Mouse (Mus musculus) macrophage (primary cell): ENCODE results near the gene Hist1h4i. TPM values are rescaled to one million over a fixed set of nuclear protein-coding genes. Genes with fewer than 3 reads are reported as not detected.
"Not testable (repeated sequence)": the region's sequence is repeated elsewhere in the genome, so short reads cannot be mapped to it uniquely, and the experiment has no call there.

ENCODE experiments used
- H3K27ac ChIP-seq: fragments of 350-480 bp; formaldehyde crosslinking; 2 replicates; pipeline ENCODE4 v1.9.0; 2021
- H3K36me3 ChIP-seq: fragments of 350-480 bp; formaldehyde crosslinking; 2 replicates; pipeline ENCODE4 v1.9.0; 2021; ENCODE audit errors: inconsistent target
- H3K4me3 ChIP-seq: fragments of 350-480 bp; formaldehyde crosslinking; 2 replicates; pipeline ENCODE4 v1.9.0; 2021; ENCODE audit errors: inconsistent target
- H3K79me2 ChIP-seq: fragments of 350-480 bp; formaldehyde crosslinking; 2 replicates; pipeline ENCODE4 v1.9.0; 2021; ENCODE audit errors: inconsistent target
- WGBS: methylation state at CpG from one replicate; pipeline ENCODE4 v1.1.7; 2026; ENCODE audit warnings: inconsistent platforms; ENCODE audit not compliant: missing documents; 5-methylcytosine and 5-hydroxymethylcytosine counted together
- polyA plus RNA-seq: library from polyadenylated mRNA; stranded (reverse); fragments of 250-400 nt; gene quantifications from 3 replicates; pipeline ENCODE4 v1.2.4, GENCODE M21; 2018; ENCODE audit warnings: inconsistent platforms
- total RNA-seq, 78 experiments: library from RNA; depleted of rRNA; stranded (reverse); fragments of 250-400 nt; gene quantifications; 1 replicate in 9 of 78; 2 replicates in 24 of 78; 3 replicates in 43 of 78; 4 replicates in 2 of 78; pipeline ENCODE4 v1.2.4; 2018; ENCODE audit warnings: inconsistent platforms in 56 of 78

The Hist1h4i gene
- total RNA-seq (2018; cell fraction: chromatin; rRNA removed): 100 to 1,000 TPM in 1 of 26 experiments, 10 to 100 TPM in 19, 1 to 10 TPM in 6; 6.1 to 101 (median 14.6) TPM
- 10 to 100 TPM in 19 of 26 experiments, 1 to 10 TPM in 7; 7.6 to 21.9 (median 12.5) TPM for total RNA-seq (2018; cell fraction: cytosol; rRNA removed)
- 100 to 1,000 TPM in 3 of 26 experiments, 10 to 100 TPM in 20, 1 to 10 TPM in 3; 5.4 to 144 (median 26.7) TPM for total RNA-seq (2018; cell fraction: nucleus; rRNA removed)
- polyA plus RNA-seq: 2.6 to 11.5 TPM (median 7.3 TPM) in 3 replicates

DNA sequence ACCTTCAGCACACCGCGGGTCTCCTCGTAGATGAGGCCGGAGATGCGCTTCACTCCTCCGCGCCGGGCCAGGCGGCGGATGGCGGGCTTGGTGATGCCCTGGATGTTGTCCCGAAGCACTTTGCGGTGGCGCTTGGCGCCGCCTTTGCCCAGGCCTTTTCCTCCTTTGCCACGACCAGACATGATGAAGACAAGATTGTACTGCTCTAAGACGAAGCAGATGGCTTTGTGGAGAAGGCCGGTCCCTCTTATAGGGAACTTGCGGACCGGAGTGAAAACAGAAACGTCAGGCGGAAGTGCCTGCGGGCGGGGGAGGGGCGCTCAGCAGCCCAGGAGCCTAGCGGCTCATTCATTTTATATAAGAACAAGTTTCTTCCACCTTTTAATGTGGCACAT lies at the start of gene Hist1h4i:
Gene Hist1h4i, minus strand, starts transcription at position 221 of the 395 bp plus-strand sequence.
- H3K79me2 ChIP-seq, H3K36me3 ChIP-seq: not testable (repeated sequence)
- Histone ChIP-seq H3K27ac (peak within 1 kb of the TSS; percentile 85), H3K4me3 (peak within 1 kb of the TSS; percentile 29)
- WGBS: 0% methylated on average over 19 of the region's 27 CpGs

DNA sequence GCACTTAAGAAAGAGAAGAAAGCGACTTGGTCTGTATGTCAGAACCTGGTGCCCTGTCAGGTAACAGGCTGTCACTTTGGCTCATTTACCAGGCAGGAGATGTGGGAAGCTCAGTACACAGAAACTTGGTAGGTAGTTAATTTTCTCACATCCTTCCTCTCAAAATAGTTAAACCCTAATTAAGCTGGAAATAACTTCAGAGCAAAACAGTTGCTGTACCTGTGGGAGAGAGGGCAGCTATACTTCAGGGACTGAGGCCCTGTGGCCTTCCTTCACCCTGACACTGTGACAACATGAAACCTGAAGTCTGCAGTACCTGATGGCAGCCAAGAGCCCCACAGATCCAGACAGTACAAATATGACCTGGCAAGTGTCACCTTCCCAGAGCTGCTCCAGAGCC lies 43.0 kb upstream of the Hist1h4i start, which contains the start of gene Vmn1r188:
Gene Vmn1r188, plus strand, starts transcription at position 301 of the 400 bp plus-strand sequence.
- 100% methylated on average over 1 of the region's 1 CpGs for WGBS
- not testable (repeated sequence) for H3K79me2 ChIP-seq, H3K4me3 ChIP-seq, H3K27ac ChIP-seq, H3K36me3 ChIP-seq

DNA sequence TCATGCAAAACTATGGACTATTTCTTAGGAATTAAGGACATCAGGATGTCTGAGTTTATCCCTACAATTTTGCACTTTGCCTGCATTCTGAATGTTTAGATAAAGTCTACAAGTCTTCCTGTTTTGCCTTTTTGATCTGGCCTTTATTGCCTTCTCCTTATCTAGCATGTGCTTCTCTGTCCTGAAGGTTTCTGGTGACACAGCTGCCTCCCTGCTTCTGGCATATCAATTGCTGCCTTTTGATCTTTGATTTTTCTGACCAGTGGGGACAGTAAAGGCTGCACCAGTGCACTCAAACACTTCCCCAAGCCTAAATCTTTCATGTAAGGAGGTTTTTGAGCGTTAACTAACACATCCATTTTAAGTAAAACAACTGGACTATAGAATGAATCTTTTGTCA lies 22.3 kb upstream of the Hist1h4i start:
- H3K36me3 ChIP-seq: no peaks in the 10 kb centered on the region
- no peaks in the 10 kb centered on the region for H3K79me2 ChIP-seq
- H3K4me3 ChIP-seq: no peak overlapping the region
- 42% methylated on average over 1 of the region's 1 CpGs for WGBS
- no peak overlapping the region for H3K27ac ChIP-seq

DNA sequence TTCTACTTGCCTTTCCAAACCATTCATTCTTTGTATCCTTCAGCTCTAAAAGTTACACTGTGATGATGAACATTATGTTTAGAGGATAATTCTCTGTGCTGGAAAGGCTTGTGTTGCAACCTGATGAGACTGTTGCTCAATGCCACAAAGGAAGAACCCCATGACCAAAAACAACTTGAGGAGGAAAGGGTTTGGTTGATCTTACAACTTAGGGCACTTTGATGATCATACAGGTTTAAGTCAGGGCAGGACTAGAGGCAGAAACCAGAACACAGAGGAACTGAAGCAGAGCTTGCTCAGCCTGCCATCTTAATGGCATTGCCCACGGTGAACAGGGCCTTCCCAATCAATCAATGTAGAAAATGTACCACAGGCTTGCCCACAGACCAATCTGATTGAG lies 20.3 kb upstream of the Hist1h4i start:
- 50% methylated on average over 1 of the region's 1 CpGs for WGBS
- Histone ChIP-seq H3K79me2 (no peaks in the 10 kb centered on the region), H3K27ac (no peak overlapping the region), H3K36me3 (no peaks in the 10 kb centered on the region), H3K4me3 (no peak overlapping the region)

DNA sequence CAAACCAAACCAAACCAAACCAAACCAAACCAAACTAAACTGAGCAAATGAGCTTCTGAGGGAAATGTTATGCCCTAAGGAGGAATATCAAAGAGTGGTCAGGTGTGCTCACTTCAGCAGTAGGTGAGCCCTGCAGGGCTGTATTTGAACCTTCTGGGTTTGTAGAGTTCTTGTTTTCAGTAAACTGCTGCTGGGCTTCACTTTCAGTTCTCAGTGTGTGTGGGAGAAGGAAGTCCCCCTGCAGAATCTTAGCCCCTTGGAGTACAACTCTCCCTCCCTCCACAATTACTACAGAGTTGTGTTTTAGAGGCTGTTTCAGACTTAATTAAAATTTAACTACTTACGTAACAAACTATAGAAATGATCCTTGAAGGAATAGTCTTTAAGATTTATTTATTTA lies 12.6 kb upstream of the Hist1h4i start:
- Histone ChIP-seq H3K79me2 (no peaks in the 10 kb centered on the region), H3K4me3 (no peak overlapping the region)
- WGBS: 100% methylated on average over 1 of the region's 1 CpGs

DNA sequence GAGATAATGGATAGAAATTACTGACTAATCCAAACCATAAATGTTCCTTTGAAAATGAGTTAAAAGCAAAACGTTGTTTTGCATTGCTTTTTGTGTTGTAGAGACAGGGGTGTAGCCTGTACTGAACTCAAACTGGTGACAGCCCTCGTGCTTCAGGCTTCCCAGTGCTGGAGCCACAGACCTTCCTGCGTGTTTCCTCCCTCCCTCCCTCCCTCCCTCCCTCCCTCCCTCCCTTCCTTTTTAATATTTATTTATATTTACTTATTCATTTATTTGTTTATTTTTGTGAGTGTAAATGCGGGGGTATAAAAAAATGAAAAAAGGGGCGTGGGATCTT lies 10.3 kb upstream of the Hist1h4i start:
- Histone ChIP-seq H3K4me3 (peak overlapping the region; percentile 50), H3K27ac (peak overlapping the region; percentile 51), H3K79me2 (no peaks in the 10 kb centered on the region), H3K36me3 (no peaks in the 10 kb centered on the region)
- WGBS: 24% methylated on average over 3 of the region's 5 CpGs

More for the DNA sequence above, 12.6 kb upstream of the Hist1h4i start:
- H3K27ac ChIP-seq: no peak overlapping the region
- H3K36me3 ChIP-seq: no peaks in the 10 kb centered on the region

DNA sequence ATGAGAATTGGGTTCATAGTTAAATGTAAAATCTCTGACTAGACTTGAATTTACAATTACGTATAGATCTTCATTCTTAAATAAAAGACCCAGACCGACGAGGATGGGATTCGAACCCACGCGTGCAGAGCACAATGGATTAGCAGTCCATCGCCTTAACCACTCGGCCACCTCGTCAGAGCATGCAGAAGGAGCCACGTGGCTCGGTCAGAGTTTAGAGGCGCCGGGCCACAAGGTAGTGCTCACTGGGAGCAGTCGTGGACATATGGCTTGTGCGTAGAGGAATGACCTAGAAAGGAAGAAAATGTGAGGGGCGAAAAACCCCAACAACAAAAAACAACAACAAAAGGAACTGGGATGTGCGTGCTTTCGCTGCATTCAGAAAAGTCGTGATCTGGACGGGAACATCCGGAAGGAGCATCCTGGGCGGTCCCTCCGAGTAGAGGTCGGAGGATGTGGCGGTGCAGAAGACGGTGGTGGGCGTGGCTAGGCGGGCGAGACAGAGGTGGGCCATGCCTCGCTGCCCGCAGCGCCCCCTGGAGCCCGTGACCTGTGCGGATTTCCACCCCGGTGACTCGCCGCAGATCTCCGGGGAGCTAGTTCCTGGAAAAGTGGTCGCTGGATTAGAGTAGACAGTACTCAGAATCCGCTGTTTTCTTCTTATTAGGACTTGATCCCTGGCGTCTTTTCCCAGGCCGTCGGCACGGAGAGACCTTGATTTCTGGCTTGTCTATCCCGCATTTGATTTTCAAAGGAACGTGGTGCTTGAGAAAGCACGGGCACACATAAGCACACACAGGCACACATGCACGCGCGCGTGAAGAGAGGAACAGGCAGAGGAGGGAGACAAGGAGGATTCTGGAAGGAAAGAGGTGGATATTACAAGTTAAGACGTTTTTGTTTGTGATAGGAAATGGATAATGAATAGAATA lies 9.7 kb upstream of the Hist1h4i start:
- WGBS: under 1% methylated on average over 52 of the region's 52 CpGs
- Histone ChIP-seq H3K36me3 (no peaks in the 10 kb centered on the region), H3K27ac (peak overlapping the region; percentile 51), H3K79me2 (no peaks in the 10 kb centered on the region), H3K4me3 (peak overlapping the region; percentile 50)

DNA sequence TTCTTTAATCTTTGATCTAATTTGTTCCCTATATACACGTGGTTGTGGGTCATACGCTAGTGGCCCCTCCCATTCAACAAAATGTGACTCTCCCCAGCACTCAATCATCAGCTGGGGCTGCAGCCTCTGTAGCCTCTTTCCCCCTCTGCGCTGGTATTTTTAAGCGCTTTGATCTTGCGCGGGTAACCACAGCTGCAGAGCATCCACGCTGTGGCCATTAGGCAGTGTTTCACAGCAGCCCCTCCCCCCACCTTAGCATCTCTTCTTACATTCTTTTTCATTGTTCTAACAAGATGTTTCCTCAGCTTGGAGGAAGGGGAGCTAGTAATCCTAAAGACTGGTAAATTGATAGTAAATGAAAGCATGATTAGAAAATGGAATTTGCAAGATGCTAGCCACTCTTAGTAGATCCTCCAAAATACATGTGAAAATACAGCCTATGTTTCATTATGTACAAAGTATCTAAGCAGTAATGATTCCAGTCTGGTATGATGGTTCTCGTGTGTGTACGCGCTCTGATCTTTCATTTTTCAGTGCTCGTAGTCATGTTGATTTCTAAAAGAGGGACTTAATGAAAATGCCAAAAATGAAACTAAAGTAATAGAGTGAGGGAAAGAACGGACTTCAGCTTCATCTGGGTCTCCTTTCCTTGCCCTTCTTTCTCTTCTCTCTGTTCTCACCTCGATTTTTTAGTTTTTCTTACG lies 8.7 kb upstream of the Hist1h4i start:
- Histone ChIP-seq H3K36me3 (no peaks in the 10 kb centered on the region), H3K4me3 (peak overlapping the region; percentile 50), H3K27ac (peak overlapping the region; percentile 34; the same call in 1 of the 2 replicates), H3K79me2 (no peaks in the 10 kb centered on the region)
- 2% methylated on average over 14 of the region's 14 CpGs for WGBS

DNA sequence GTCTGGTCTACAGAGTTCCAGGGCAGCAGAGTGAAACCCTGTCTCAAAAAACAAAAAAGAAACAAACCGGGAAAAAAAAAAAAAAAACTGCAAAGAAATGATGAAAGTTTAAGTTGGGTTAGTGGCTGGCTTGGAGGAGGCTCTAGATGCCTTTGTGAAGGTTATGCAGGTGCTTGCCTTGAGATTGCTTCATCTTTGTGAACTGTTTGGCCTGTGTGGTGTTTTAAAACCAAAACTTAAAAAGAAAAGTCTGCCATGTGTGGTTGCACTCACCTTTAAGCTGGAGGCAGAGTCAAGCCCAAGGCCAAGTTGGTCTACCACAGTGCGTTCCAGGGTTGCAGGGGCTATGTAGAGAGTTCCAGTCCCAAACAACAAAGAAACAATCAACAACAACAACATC lies 7.9 kb upstream of the Hist1h4i start:
- no peaks in the 10 kb centered on the region for H3K79me2 ChIP-seq
- no peak overlapping the region for H3K4me3 ChIP-seq
- WGBS: 82% methylated on average over 2 of the region's 2 CpGs
- H3K36me3 ChIP-seq: no peaks in the 10 kb centered on the region
- H3K27ac ChIP-seq: no peak overlapping the region

DNA sequence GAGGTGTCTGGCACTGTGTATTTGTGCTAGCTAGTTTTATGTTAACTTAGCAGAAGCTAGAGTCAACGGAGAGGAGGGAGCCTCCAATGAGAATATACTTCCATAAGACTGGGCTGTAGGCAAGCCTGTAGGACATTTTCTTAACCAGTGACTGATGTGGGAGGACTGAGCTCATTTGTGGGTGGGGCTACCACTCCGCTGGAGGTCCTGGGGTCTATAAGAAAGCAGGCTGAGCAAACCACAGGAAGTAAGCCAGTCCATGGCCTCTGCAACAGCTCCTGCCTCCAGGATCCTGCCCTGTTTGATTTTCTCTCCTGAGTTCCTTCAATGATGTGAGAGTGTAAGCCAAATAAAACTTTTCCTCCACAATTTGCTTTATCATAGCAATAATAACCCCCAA lies 4.1 kb upstream of the Hist1h4i start:
- Histone ChIP-seq H3K4me3 (no peak overlapping the region), H3K79me2 (no peaks in the 10 kb centered on the region), H3K27ac (no peak overlapping the region), H3K36me3 (no peaks in the 10 kb centered on the region)
- WGBS: 45% methylated on average over 2 of the region's 2 CpGs

DNA sequence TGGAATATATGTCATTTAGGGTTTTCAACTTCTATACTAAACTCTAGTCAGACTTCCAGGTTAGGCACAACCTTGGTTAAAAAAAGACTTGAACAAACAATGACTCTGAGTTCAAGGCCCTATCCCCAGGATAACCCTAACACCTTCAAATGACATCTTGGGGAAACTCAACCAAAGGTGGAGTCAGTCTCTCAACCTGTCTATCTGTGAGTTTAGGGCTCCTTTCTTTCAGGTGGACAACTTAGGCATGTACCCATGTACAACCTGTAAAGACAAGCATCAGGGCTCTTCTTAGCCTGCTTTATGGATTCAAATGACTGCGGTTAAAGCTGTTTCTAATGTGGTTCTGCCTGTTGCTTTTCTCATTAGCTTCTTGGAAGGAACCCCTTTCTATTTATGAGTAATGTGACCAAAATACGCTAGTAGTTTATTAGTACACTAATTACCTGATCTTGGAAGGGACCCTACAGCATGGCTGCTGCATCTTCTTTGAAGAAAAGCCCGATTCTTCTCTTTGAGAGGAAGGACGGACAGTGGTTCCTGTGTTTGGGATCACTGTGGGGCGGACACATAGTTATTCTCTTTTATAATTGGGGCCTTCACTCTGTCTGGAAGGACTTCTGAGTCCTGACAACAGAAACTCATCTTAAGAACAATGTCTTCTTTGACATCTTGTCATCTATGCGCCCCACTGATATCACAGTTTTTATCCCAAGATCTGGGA lies 3.4 kb upstream of the Hist1h4i start:
- Histone ChIP-seq H3K79me2 (no peaks in the 10 kb centered on the region), H3K4me3 (no peak overlapping the region), H3K27ac (no peak overlapping the region), H3K36me3 (no peaks in the 10 kb centered on the region)
- WGBS: 88% methylated on average over 6 of the region's 6 CpGs

DNA sequence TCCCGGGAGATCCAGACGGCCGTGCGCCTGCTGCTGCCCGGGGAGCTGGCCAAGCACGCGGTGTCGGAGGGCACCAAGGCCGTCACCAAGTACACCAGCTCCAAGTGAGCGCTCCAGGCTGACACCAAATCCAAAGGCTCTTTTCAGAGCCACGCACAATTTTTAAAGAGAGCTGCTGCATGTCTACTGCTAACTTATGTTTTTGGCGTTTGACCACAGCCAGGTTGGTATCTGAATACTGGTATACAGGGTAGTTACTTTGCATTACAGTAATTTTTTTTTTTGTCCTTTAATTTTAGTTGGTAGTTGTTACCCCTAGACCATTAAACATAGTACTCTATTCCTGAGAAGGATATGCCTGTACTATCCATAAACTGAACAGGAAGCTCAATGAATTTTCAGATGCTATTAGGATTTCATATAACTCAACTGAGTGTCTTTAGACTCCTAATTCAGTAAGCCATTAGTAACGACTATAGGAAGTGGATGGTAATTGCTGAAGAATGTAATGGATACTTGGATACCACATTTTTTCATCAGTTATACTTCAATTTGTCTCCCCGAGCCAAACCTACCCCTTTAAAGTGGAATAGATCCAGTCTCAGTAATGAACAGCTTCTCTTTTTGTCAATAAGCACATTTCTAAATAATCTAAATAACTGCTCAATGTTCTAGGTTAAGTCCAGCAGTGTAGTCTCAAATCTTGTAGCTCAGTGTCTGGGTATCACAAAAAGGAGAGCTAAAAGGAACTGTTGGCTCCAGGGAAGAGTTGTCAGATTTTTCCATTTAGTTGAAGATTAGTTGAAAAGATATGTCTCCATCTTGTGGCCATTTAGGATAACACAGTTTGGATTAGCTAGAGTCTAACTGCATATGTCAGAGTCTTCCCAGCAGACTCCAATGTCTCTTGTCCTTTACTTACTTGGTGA lies 2.6 kb upstream of the Hist1h4i start:
- peak overlapping the region; percentile 17; the same call in 1 of the 2 replicates for H3K27ac ChIP-seq
- no peaks in the 10 kb centered on the region for H3K79me2 ChIP-seq
- WGBS: 5% methylated on average over 6 of the region's 14 CpGs
- peak overlapping the region; percentile 7; the same call in 1 of the 2 replicates for H3K4me3 ChIP-seq
- H3K36me3 ChIP-seq: no peaks in the 10 kb centered on the region
